Mouse (Mus musculus) olfactory bulb, adult 2 months (tissue): ENCODE measurements around the gene Gm9803.

Experiments used
- CTCF ChIP-seq: fragments of 200-500 bp; IDR thresholded peaks from 2 replicates; pipeline ENCODE4 v1.5.1; 2012; ENCODE audit warnings: low read depth, mild to moderate bottlenecking, low read length, moderate library complexity; ENCODE audit not compliant: insufficient read depth
- POLR2A ChIP-seq: fragments of 200-500 bp; IDR thresholded peaks from 2 replicates; pipeline ENCODE4 v1.6.1; 2012; ENCODE audit warnings: mild to moderate bottlenecking, low read depth, low read length, moderate library complexity; ENCODE audit not compliant: insufficient read depth

DNA sequence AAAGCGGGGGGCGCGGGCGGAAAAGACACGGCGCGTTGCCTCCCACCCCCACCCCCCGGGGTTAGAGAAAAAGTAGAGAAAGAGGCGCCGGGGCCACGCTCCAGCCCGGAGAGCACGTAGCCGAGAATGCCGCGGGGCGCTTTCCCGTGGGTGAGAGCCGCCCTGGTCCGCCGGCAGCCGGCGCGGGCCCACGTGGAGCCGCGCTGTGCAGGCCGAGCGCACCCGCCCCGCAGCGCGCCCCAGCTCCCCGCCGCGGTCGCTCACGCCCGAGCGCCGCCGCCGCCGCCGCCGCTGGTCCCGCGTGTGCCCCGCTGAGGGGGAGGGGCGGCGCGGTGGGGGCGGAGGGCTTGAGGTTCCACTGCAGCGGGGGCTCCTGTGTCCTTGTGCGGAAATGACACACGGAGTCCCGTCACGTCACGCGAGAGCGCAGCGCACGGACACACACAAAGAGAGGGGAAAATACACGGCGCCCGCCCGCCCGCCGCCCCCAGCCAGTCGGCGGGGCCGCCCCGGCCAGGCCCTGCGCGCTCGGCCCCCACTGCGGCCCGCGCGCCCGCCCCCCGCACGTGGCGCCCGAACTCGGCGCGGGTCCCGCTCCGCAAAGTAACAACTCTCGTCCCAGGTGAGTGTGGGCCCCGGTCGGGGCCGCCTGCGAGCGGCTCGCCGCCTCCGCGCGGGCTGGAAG is 45.0 kb upstream of the Gm9803 start, which contains the start of gene Bend3:
- TF ChIP-seq POLR2A (no peak; the same call in 1 of the 2 replicates), CTCF (no peak)
